Mouse (Mus musculus) megakaryocyte, embryonic 14.5 days (primary cell): ENCODE results near the gene Lrrc51. TPM values are rescaled to one million over a fixed set of nuclear protein-coding genes. Genes with fewer than 3 reads are reported as not detected.

ENCODE experiments used
- H3K27me3 ChIP-seq: replicated peaks from 2 replicates; pipeline ENCODE3; 2012; ENCODE audit warnings: inconsistent platforms
- H3K36me3 ChIP-seq: replicated peaks from 2 replicates; pipeline ENCODE3; 2012; ENCODE audit warnings: low read length, inconsistent platforms, mixed read lengths
- H3K4me1 ChIP-seq: 2 replicates; pipeline ENCODE4 v1.6.1; 2012; ENCODE audit warnings: inconsistent platforms
- H3K4me3 ChIP-seq: replicated peaks from 2 replicates; pipeline ENCODE3; 2012; ENCODE audit warnings: moderate library complexity, mild to moderate bottlenecking, inconsistent platforms
- H3K9me3 ChIP-seq: 2 replicates; pipeline ENCODE4 v1.6.1; 2012; ENCODE audit warnings: inconsistent platforms
- FLI1 ChIP-seq: IDR thresholded peaks from 2 replicates; pipeline ENCODE4 v1.6.1; 2012; ENCODE audit warnings: low read length, inconsistent platforms, mixed read lengths
- GATA1 ChIP-seq: IDR thresholded peaks from 3 replicates; pipeline ENCODE4 v1.6.1; 2012; ENCODE audit warnings: mixed read lengths, low read length, inconsistent platforms, borderline replicate concordance
- polyA plus RNA-seq: library from polyadenylated mRNA; stranded (reverse); fragments of >175 nt; gene quantifications from 2 replicates; pipeline ENCODE4 v1.2.3, GENCODE M21; 2012; ENCODE audit warnings: low replicate concordance; ENCODE audit not compliant: insufficient read depth

Gene Lrrc51
- polyA plus RNA-seq, 1 experiment: not detected

- H3K27me3 ChIP-seq: peaks cover 6% of the 10 kb centered on the region
Observed at GRCm38 (mm10) chr7:101868241-101869162, 65.2 kb downstream of the Lrrc51 start.

GRCm38 (mm10) chr7:101867482-101867881, 66.2 kb downstream of the Lrrc51 start:
- TF ChIP-seq FLI1 (no peak), GATA1 (no peak)

More at GRCm38 (mm10) chr7:101868241-101869162, 65.2 kb downstream of the Lrrc51 start:
- Histone ChIP-seq H3K36me3 (no peaks in the 10 kb centered on the region), H3K4me3 (no peak overlapping the region), H3K4me1 (peaks cover 17% of the 10 kb centered on the region), H3K9me3 (peaks cover 4% of the 10 kb centered on the region)
- TF ChIP-seq GATA1: no peak
- TF ChIP-seq FLI1: no peak

GRCm38 (mm10) chr7:101866491-101867265, 67.0 kb downstream of the Lrrc51 start:
- peaks cover 4% of the 10 kb centered on the region for H3K9me3 ChIP-seq
- peaks cover 19% of the 10 kb centered on the region for H3K4me1 ChIP-seq
- H3K36me3 ChIP-seq: no peaks in the 10 kb centered on the region
- peaks cover 6% of the 10 kb centered on the region for H3K27me3 ChIP-seq
- TF ChIP-seq FLI1 (no peak), GATA1 (no peak)
- no peak overlapping the region for H3K4me3 ChIP-seq

More at GRCm38 (mm10) chr7:101867482-101867881, 66.2 kb downstream of the Lrrc51 start:
- peaks cover 6% of the 10 kb centered on the region for H3K27me3 ChIP-seq
- peaks cover 4% of the 10 kb centered on the region for H3K9me3 ChIP-seq
- H3K4me3 ChIP-seq: no peak overlapping the region
- H3K36me3 ChIP-seq: no peaks in the 10 kb centered on the region
- H3K4me1 ChIP-seq: peaks cover 17% of the 10 kb centered on the region

- Histone ChIP-seq H3K9me3 (peaks cover 4% of the 10 kb centered on the region), H3K27me3 (peaks cover 12% of the 10 kb centered on the region), H3K4me1 (peaks cover 14% of the 10 kb centered on the region), H3K4me3 (no peak within 1 kb of the TSS), H3K36me3 (no peaks in the 10 kb centered on the region)
- TF ChIP-seq GATA1 (no peak), FLI1 (no peak)
Observed at GRCm38 (mm10) chr7:101863415-101863814, 70.3 kb downstream of the Lrrc51 start, which contains the start of gene Anapc15. Anapc15 (plus strand) TSS chr7:101863715.

Other genes with a start within 250 kb of the Lrrc51 start
- gene Phox2a, start 115.6 kb downstream of the Lrrc51 start, polyA plus RNA-seq: 0.29 TPM in 1 of 2 replicates, not detected in the other
- 78.9 and 135 TPM in 2 replicates for gene Inppl1, start 95.7 kb downstream of the Lrrc51 start, polyA plus RNA-seq
- 0.77 TPM in 1 of 2 replicates, not detected in the other for gene Folr2, start 76.7 kb downstream of the Lrrc51 start, polyA plus RNA-seq
- gene Anapc15, start 70.2 kb downstream of the Lrrc51 start, polyA plus RNA-seq: 31.8 and 36.2 TPM in 2 replicates
- gene Folr1, start 63.1 kb downstream of the Lrrc51 start, polyA plus RNA-seq: not detected in 2 replicates
- 156 and 181 TPM in 2 replicates for gene Lamtor1, start 28.0 kb downstream of the Lrrc51 start, polyA plus RNA-seq
- gene Tomt, start 27.5 kb downstream of the Lrrc51 start, polyA plus RNA-seq: not detected in 2 replicates
- 57.5 and 58.2 TPM in 2 replicates for gene Numa1, start 216 bp upstream of the Lrrc51 start, polyA plus RNA-seq
- gene Il18bp, start 84.8 kb upstream of the Lrrc51 start, polyA plus RNA-seq: 24.3 and 28.3 TPM in 2 replicates
- 2.8 TPM in 1 of 2 replicates, not detected in the other for gene Rnf121, start 131.6 kb upstream of the Lrrc51 start, polyA plus RNA-seq
- gene Xndc1, start 131.6 kb upstream of the Lrrc51 start, polyA plus RNA-seq: 4.0 and 5.4 TPM in 2 replicates
- gene Xntrpc, start 131.8 kb upstream of the Lrrc51 start, polyA plus RNA-seq: 0.51 and 0.64 TPM in 2 replicates
- not detected in 2 replicates for gene Trpc2, start 149.2 kb upstream of the Lrrc51 start, polyA plus RNA-seq
- gene Art1, start 167.8 kb upstream of the Lrrc51 start, polyA plus RNA-seq: not detected in 2 replicates
- not detected in 2 replicates for gene Art5, start 175.6 kb upstream of the Lrrc51 start, polyA plus RNA-seq
- gene Chrna10, start 182.9 kb upstream of the Lrrc51 start, polyA plus RNA-seq: 0.18 TPM in 1 of 2 replicates, not detected in the other